Mouse (Mus musculus) hindbrain, embryonic 10.5 days (tissue): ENCODE data around the gene Olfr342. TPM values are rescaled to one million over a fixed set of nuclear protein-coding genes. Genes with fewer than 3 reads are reported as not detected.

Experiments
- DNase-seq: peaks from one replicate; pipeline ENCODE4 v3.0.0-alpha.2; 2017; ENCODE audit warnings: low spot score
- H3K27ac ChIP-seq: fragments of 300-500 bp; sonication (generic); 2 replicates; pipeline ENCODE4 v1.5.1; 2016; ENCODE audit warnings: mild to moderate bottlenecking, moderate library complexity
- H3K27me3 ChIP-seq: fragments of 300-500 bp; sonication (generic); 2 replicates; pipeline ENCODE4 v1.6.1; 2016; ENCODE audit warnings: mild to moderate bottlenecking; ENCODE audit not compliant: poor library complexity, insufficient read depth, severe bottlenecking
- H3K36me3 ChIP-seq: fragments of 300-500 bp; sonication (generic); 2 replicates; pipeline ENCODE4 v1.6.1; 2016; ENCODE audit warnings: mild to moderate bottlenecking, moderate library complexity
- H3K4me1 ChIP-seq: fragments of 300-500 bp; sonication (generic); replicated peaks from 2 replicates; pipeline ENCODE4 v1.6.1; 2016; ENCODE audit warnings: mild to moderate bottlenecking
- H3K4me3 ChIP-seq: fragments of 300-500 bp; sonication (generic); 2 replicates; pipeline ENCODE4 v1.5.1; 2016; ENCODE audit warnings: mild to moderate bottlenecking, moderate library complexity
- H3K9me3 ChIP-seq: fragments of 300-500 bp; sonication (generic); 2 replicates; pipeline ENCODE4 v1.6.1; 2016; ENCODE audit warnings: mild to moderate bottlenecking, moderate library complexity
- whole genome bisulfite sequencing: fragments of 180-500 bp; shearing (Covaris S2); methylation state at CpG from one replicate; pipeline ENCODE4 v1.1.7; 2016; 5-methylcytosine and 5-hydroxymethylcytosine counted together
- polyA plus RNA-seq: library from polyadenylated mRNA; unstranded; fragments of >200 nt; fragmentation: Nextera tagmentation; extraction: Ambion mirVana; gene quantifications from 2 replicates; pipeline ENCODE4 v1.2.1, GENCODE M21; 2016

Olfr342 gene
- polyA plus RNA-seq: not detected in 2 replicates

DNA sequence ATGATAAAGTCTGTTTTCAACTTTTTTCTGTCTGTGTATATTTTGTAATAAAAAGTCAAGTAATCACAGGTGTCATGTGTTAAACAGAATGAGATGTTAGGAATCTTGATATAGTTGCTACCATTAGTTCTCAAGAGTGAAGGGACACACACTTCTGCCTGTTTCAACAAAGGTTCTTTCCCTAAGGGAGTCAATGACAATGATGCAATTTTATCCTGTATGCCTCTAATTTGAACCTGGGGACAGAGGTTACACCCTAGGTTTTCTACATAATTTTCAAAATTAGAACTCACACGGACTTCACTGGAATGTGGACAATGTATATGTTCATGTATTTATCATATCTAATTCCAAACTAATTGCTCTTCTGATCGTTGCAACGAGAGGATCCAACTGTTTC is at the start of gene Olfr342:
Olfr342 (plus strand) TSS at position 301 of the 400 bp plus-strand sequence.
- DNase-seq: no peak
- no peak within 1 kb of the TSS for H3K4me3 ChIP-seq
- H3K27ac ChIP-seq: no peak within 1 kb of the TSS
- WGBS: 69% methylated on average over 3 of the region's 3 CpGs
- no peaks in the 10 kb centered on the region for H3K4me1 ChIP-seq
- peaks cover 20% of the 10 kb centered on the region for H3K9me3 ChIP-seq
- H3K27me3 ChIP-seq: no peaks in the 10 kb centered on the region
- H3K36me3 ChIP-seq: no peaks in the 10 kb centered on the region

GRCm38 (mm10) chr2:36482368-36482767 is 42.4 kb upstream of the Olfr342 start, which contains the start of gene Olfr341:
Olfr341 (minus strand) TSS chr2:36482468.
- no peak for DNase-seq
- Histone ChIP-seq H3K4me1 (no peaks in the 10 kb centered on the region), H3K27me3 (no peaks in the 10 kb centered on the region), H3K9me3 (peaks cover 30% of the 10 kb centered on the region), H3K4me3 (no peak within 1 kb of the TSS), H3K27ac (no peak within 1 kb of the TSS), H3K36me3 (no peaks in the 10 kb centered on the region)

DNA sequence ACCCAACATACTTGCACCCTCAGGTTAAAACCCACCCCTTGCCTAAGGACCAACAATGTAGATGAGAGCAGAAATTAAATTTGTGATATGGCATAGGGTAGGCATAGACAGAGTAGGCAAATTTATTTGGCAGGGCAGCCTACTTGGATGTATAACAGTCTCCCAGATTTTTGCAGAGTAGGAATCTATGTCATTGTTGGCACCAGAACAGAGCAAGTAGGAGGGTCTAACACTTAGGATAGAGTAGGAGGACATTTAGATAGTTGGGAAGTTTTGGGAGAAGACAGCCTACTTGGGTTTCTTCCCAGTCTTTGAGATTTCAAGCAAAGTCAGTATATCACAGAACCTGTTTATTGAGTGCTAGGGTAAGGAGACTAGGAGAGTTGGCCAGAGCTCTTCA is 40.4 kb downstream of the Olfr342 start:
- H3K9me3 ChIP-seq: peaks cover 29% of the 10 kb centered on the region

GRCm38 (mm10) chr2:36566362-36566761 is 41.6 kb downstream of the Olfr342 start, which contains the start of gene Olfr344:
Olfr344 (plus strand) TSS chr2:36566662.
- Histone ChIP-seq H3K4me3 (no peak within 1 kb of the TSS), H3K9me3 (peaks cover 21% of the 10 kb centered on the region), H3K27ac (no peak within 1 kb of the TSS), H3K36me3 (no peaks in the 10 kb centered on the region), H3K27me3 (no peaks in the 10 kb centered on the region), H3K4me1 (no peaks in the 10 kb centered on the region)
- DNase-seq: no peak
- 80% methylated on average over 1 of the region's 1 CpGs for WGBS

More for the DNA sequence above, 40.4 kb downstream of the Olfr342 start:
- Histone ChIP-seq H3K36me3 (no peaks in the 10 kb centered on the region), H3K27me3 (no peaks in the 10 kb centered on the region), H3K4me1 (no peaks in the 10 kb centered on the region), H3K4me3 (no peak overlapping the region), H3K27ac (no peak overlapping the region)
- DNase-seq: no peak

DNA sequence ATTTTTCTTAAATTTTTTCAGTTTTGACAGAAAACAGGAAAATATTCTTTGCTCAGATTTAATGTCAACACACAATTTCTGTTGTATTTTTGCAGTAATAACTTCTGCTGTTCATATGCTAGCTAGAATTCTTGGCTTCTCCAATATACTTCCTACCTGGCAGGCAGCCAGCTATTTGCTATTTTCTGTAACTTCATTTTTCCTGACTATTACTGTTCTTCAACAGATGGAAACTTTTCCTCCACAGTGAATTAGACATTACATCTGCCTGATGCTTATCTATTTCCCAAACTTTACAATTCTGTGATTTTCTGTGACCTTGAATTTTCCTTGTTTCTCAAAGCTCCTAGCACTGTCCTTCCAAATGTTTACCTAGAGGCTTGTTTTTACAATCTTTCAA is 42.2 kb downstream of the Olfr342 start:
- Histone ChIP-seq H3K4me1 (no peaks in the 10 kb centered on the region), H3K27ac (no peak overlapping the region), H3K27me3 (no peaks in the 10 kb centered on the region), H3K36me3 (no peaks in the 10 kb centered on the region), H3K9me3 (peaks cover 17% of the 10 kb centered on the region), H3K4me3 (no peak overlapping the region)
- no peak for DNase-seq

DNA sequence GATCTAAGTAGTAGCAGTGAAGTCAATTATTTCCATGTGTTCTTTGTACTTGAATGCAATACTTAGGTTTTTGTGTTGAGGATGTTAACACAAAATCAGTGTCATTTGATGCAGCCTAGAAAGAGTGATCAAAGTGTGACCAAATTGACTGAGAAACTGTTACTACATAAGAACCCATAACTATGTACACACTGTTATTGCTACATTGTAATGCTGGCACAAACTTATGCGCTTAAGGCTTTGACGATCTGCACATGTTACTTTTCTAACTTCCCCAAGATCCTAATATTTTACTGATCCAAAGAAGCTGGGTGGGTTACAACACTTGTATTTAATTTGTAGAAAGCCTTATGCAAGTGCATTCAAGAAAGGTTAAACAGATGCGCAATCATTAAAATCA is 43.0 kb downstream of the Olfr342 start:
- no peaks in the 10 kb centered on the region for H3K27me3 ChIP-seq
- no peaks in the 10 kb centered on the region for H3K4me1 ChIP-seq
- no peak overlapping the region for H3K27ac ChIP-seq
- peaks cover 17% of the 10 kb centered on the region for H3K9me3 ChIP-seq
- WGBS: 94% methylated on average over 3 of the region's 3 CpGs
- H3K4me3 ChIP-seq: no peak overlapping the region
- no peak for DNase-seq
- no peaks in the 10 kb centered on the region for H3K36me3 ChIP-seq

Other genes with a start within 250 kb of the Olfr342 start
- not detected in 2 replicates for gene Olfr338, start 151.5 kb upstream of the Olfr342 start, polyA plus RNA-seq
- gene Olfr339, start 106.1 kb upstream of the Olfr342 start, polyA plus RNA-seq: not detected in 2 replicates
- not detected in 2 replicates for gene Olfr340, start 72.4 kb upstream of the Olfr342 start, polyA plus RNA-seq
- gene Olfr341, start 42.5 kb upstream of the Olfr342 start, polyA plus RNA-seq: not detected in 2 replicates
- gene Olfr344, start 41.7 kb downstream of the Olfr342 start, polyA plus RNA-seq: not detected in 2 replicates
- gene Olfr345, start 115.0 kb downstream of the Olfr342 start, polyA plus RNA-seq: not detected in 2 replicates
- gene Olfr346, start 160.8 kb downstream of the Olfr342 start, polyA plus RNA-seq: not detected in 2 replicates
- not detected in 2 replicates for gene Olfr347, start 206.9 kb downstream of the Olfr342 start, polyA plus RNA-seq